Mouse (Mus musculus): ENCODE data around the gene Gorasp2. TPM values are rescaled to one million over a fixed set of nuclear protein-coding genes. Genes with fewer than 3 reads are reported as not detected.

The Gorasp2 gene
- polyA plus RNA-seq, 1 experiment from 2014 or later = 84.3 TPM

Other genes starting within 250 kb of the Gorasp2 start
- gene Sp5, start 186.7 kb upstream of the Gorasp2 start, polyA plus RNA-seq (2016; fragmentation: Nextera tagmentation; extraction: Ambion mirVana) = 0.51 and 0.56 TPM in 2 replicates
- gene Erich2, start 152.8 kb upstream of the Gorasp2 start, polyA plus RNA-seq (2016; fragmentation: Nextera tagmentation; extraction: Ambion mirVana) = 0.13 TPM in 1 of 2 replicates, not detected in the other
- gene Gad1, start 108.5 kb upstream of the Gorasp2 start, polyA plus RNA-seq (2016; fragmentation: Nextera tagmentation; extraction: Ambion mirVana) = 0.14 TPM in 1 of 2 replicates, not detected in the other
- gene Gm26558, start 532 bp downstream of the Gorasp2 start, polyA plus RNA-seq (2016; fragmentation: Nextera tagmentation; extraction: Ambion mirVana) = 2.5 and 3.4 TPM in 2 replicates
- 53.9 and 57.4 TPM in 2 replicates for gene Tlk1, start 164.2 kb downstream of the Gorasp2 start, polyA plus RNA-seq (2016; fragmentation: Nextera tagmentation; extraction: Ambion mirVana)